Comparison of ENCODE assay signal across 8 mouse cellular contexts in the genomic region with DNA sequence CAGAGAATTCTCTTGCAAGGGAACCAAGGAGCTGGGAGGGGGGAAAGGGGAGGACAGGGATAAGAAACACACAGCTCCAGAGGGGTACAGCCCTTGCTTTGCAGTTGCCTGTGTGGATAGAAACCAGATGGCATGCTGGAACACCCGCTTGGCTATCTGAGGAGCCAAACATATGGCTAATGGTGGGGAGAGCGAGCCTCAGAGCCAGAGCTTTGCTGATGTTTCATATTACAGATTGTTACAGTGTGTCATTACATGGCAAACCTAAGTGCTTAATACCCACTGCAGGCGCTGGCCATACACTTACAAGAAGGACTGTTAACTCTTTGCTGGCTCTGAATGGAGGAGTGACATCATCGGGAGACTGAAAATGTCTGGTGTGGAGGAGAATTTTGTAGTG.
DNase-seq lines count a peak whose midpoint lies in the region; ATAC-seq and TF ChIP-seq lines count a peak whose summit lies in the region.

No protein-coding gene starts in this region.

- H3K4me3 ChIP-seq in kidney, adult 2 months (ENCODE audit: insufficient read depth, low read depth, low read length): no peak overlapping the region
- H3K4me3 ChIP-seq in cortical plate, adult 2 months (ENCODE audit: insufficient read depth, low read length): no peak overlapping the region
- H3K4me3 ChIP-seq in intestine, embryonic 15.5 days (replicated peaks): no peak overlapping the region
- H3K4me3 ChIP-seq in midbrain, embryonic 11.5 days (ENCODE audit: low read depth, low read length): no peak overlapping the region

- H3K9ac ChIP-seq in intestine, embryonic 15.5 days: no peak overlapping the region
- H3K9ac ChIP-seq in midbrain, embryonic 11.5 days (ENCODE audit: low read length): peak overlapping the region; percentile 40; the same call in 1 of the 2 replicates

- H3K4me1 ChIP-seq in kidney, adult 2 months (ENCODE audit: control insufficient read depth, insufficient read depth, low read length): peaks cover 40% of the 10 kb centered on the region
- peaks cover 14% of the 10 kb centered on the region for H3K4me1 ChIP-seq in cortical plate, adult 2 months (ENCODE audit: control insufficient read depth, insufficient read depth, low read length)
- H3K4me1 ChIP-seq in intestine, embryonic 15.5 days (replicated peaks): peaks cover 44% of the 10 kb centered on the region
- H3K4me1 ChIP-seq in midbrain, embryonic 11.5 days (ENCODE audit: control insufficient read depth, insufficient read depth, low read length): peaks cover 45% of the 10 kb centered on the region

- no peaks in the 10 kb centered on the region for H3K27me3 ChIP-seq in kidney, adult 2 months (replicated peaks; ENCODE audit: control insufficient read depth, insufficient read depth, low read length)
- H3K27me3 ChIP-seq in intestine, embryonic 15.5 days (replicated peaks): no peaks in the 10 kb centered on the region
- H3K27me3 ChIP-seq in midbrain, embryonic 11.5 days (ENCODE audit: control insufficient read depth, insufficient read depth, low read length): no peaks in the 10 kb centered on the region

- no peak for TF ChIP-seq CTCF in kidney, adult 2 months (conservative IDR thresholded peaks at IDR 0.05; ENCODE audit: insufficient read depth, insufficient read length, low read depth, low read length)
- TF ChIP-seq CTCF in cortical plate, adult 2 months (IDR thresholded peaks at IDR 0.05; ENCODE audit: extremely low read depth, insufficient read depth, low read length): no peak

- ATAC-seq in intestine, embryonic 15.5 days: peak; percentile 79
- peak; percentile 25 for ATAC-seq in midbrain, embryonic 11.5 days (ENCODE audit: low FRiP score)

- 40% methylated on average over 4 of the region's 4 CpGs for WGBS in kidney, adult 2 months
- WGBS in intestine, embryonic 15.5 days: 25% methylated on average over 4 of the region's 4 CpGs
- WGBS in midbrain, embryonic 11.5 days: 21% methylated on average over 4 of the region's 4 CpGs

- no peak for TF ChIP-seq POLR2A in kidney, adult 2 months (IDR thresholded peaks at IDR 0.05; ENCODE audit: low read depth, low read length)
- TF ChIP-seq POLR2A in cortical plate, adult 2 months (IDR thresholded peaks at IDR 0.05; ENCODE audit: extremely low read depth, insufficient read depth, low read length): no peak

- H3K4me2 ChIP-seq in intestine, embryonic 15.5 days (replicated peaks): peak overlapping the region; percentile 49
- H3K4me2 ChIP-seq in midbrain, embryonic 11.5 days: peak overlapping the region; percentile 31

- H3K27ac ChIP-seq in kidney, adult 2 months (ENCODE audit: insufficient read depth, low read depth, low read length): peak overlapping the region; percentile 52; the same call in 1 of the 2 replicates
- 0 out of 2 replicates have a peak overlapping the region, but pooled peaks have one; percentile 40 for H3K27ac ChIP-seq in cortical plate, adult 2 months (ENCODE audit: insufficient read depth, low read length)
- peak overlapping the region; percentile 80 for H3K27ac ChIP-seq in intestine, embryonic 15.5 days
- H3K27ac ChIP-seq in midbrain, embryonic 11.5 days (ENCODE audit: low read depth, low read length): peak overlapping the region; percentile 37

- no peaks in the 10 kb centered on the region for H3K36me3 ChIP-seq in kidney, adult 2 months (ENCODE audit: control insufficient read depth, insufficient read depth, low read length)
- no peaks in the 10 kb centered on the region for H3K36me3 ChIP-seq in intestine, embryonic 15.5 days
- no peaks in the 10 kb centered on the region for H3K36me3 ChIP-seq in midbrain, embryonic 11.5 days (ENCODE audit: control insufficient read depth, insufficient read depth, low read length)

- no peak for DNase-seq in kidney, adult 2 months
- no peak for DNase-seq in kidney, postnatal 25 days
- DNase-seq in gastrocnemius, postnatal 25 days: peak; percentile 30
- DNase-seq in midbrain, embryonic 11.5 days (ENCODE audit: low spot score, missing footprints): peak; percentile 91
- peak; percentile 67 for DNase-seq in skeletal muscle tissue, adult 2 months (ENCODE audit: low read depth, low spot score)
- DNase-seq in urinary bladder, postnatal 10 days (ENCODE audit: low spot score): no peak

- H3K9me3 ChIP-seq in intestine, embryonic 15.5 days: no peaks in the 10 kb centered on the region
- no peaks in the 10 kb centered on the region for H3K9me3 ChIP-seq in midbrain, embryonic 11.5 days (ENCODE audit: control insufficient read depth, low read length)

Comparison
In these comparisons a context has a peak if more than half of its experiments do, and no peak if none do; other contexts are left out.
1. DNase-seq: peak in gastrocnemius, postnatal 25 days (single experiment), midbrain, embryonic 11.5 days (single experiment) and skeletal muscle tissue, adult 2 months (single experiment); none in kidney, adult 2 months (single experiment), kidney, postnatal 25 days (0 of 2) and urinary bladder, postnatal 10 days (single experiment).
2. Peak in every context shown above with its lines, with median percentiles within 50 percentile points of each other: H3K27ac ChIP-seq.